Mouse (Mus musculus) ES-E14 (cell line): ENCODE measurements around the gene Olfr113. TPM values are rescaled to one million over a fixed set of nuclear protein-coding genes. Genes with fewer than 3 reads are reported as not detected.
"Not testable (repeated sequence)": the region's sequence is repeated elsewhere in the genome, so short reads cannot be mapped to it uniquely, and the experiment has no call there.

Experiments used
- DNase-seq: peaks from one replicate; pipeline ENCODE4 v3.0.0-alpha.2; 2013; ENCODE audit warnings: low read depth, low spot score
- H3K27ac ChIP-seq: 2 replicates; pipeline ENCODE4 v1.5.1; 2012; ENCODE audit warnings: low read depth, mild to moderate bottlenecking, low read length, moderate library complexity, mixed read lengths; ENCODE audit not compliant: poor library complexity, insufficient read depth, severe bottlenecking
- H3K36me3 ChIP-seq: 2 replicates; pipeline ENCODE4 v1.6.1; 2012; ENCODE audit warnings: mild to moderate bottlenecking, low read length, moderate library complexity, mixed read lengths; ENCODE audit not compliant: control insufficient read depth, poor library complexity, insufficient read depth, severe bottlenecking
- H3K4me1 ChIP-seq, 2 experiments: fragments of 150-350 bp in 1 of 2; sonication (generic) in 1 of 2; 2 replicates each; pipeline ENCODE4 v1.6.1; 2012; ENCODE audit warnings: low read length in 2 of 2, mild to moderate bottlenecking in 1 of 2, mixed read lengths in 1 of 2; ENCODE audit not compliant: control insufficient read depth in 2 of 2, insufficient read depth in 2 of 2, poor library complexity in 1 of 2
- H3K4me3 ChIP-seq, 2 experiments: fragments of 150-350 bp in 1 of 2; sonication (generic) in 1 of 2; 2 replicates each; pipeline ENCODE4 v1.5.1; 2012; ENCODE audit warnings: low read length in 2 of 2, low read depth in 1 of 2, mild to moderate bottlenecking in 1 of 2, mixed read lengths in 1 of 2; ENCODE audit not compliant: insufficient read depth in 1 of 2, poor library complexity in 1 of 2, severe bottlenecking in 1 of 2
- H3K9ac ChIP-seq: 2 replicates; pipeline ENCODE4 v1.6.1; 2012; ENCODE audit warnings: low read depth, mild to moderate bottlenecking, low read length, mixed read lengths; ENCODE audit not compliant: poor library complexity, insufficient read depth, severe bottlenecking
- H3K9me3 ChIP-seq: fragments of 150-350 bp; sonication (generic); 2 replicates; pipeline ENCODE4 v1.6.1; 2012; ENCODE audit warnings: low read depth, mild to moderate bottlenecking, low read length; ENCODE audit not compliant: control insufficient read depth, insufficient read depth
- CHD2 ChIP-seq: IDR thresholded peaks from 2 replicates; pipeline ENCODE4 v1.6.1; 2014; ENCODE audit warnings: mild to moderate bottlenecking, low read depth, low read length, inconsistent platforms
- HCFC1 ChIP-seq: IDR thresholded peaks from 2 replicates; pipeline ENCODE4 v1.6.1; 2012; ENCODE audit warnings: low read length, inconsistent platforms, borderline replicate concordance; ENCODE audit not compliant: insufficient read depth
- MAFK ChIP-seq: IDR thresholded peaks from 2 replicates; pipeline ENCODE4 v1.6.1; 2014; ENCODE audit warnings: mild to moderate bottlenecking, low read depth, low read length, inconsistent platforms; ENCODE audit not compliant: insufficient read depth
- ZC3H11A ChIP-seq: IDR thresholded peaks from 2 replicates; pipeline ENCODE4 v1.6.1; 2012; ENCODE audit warnings: low read depth, mild to moderate bottlenecking, inconsistent platforms, low read length, borderline replicate concordance
- ZNF384 ChIP-seq: IDR thresholded peaks from 2 replicates; pipeline ENCODE4 v1.6.1; 2012; ENCODE audit warnings: low read depth, low read length, inconsistent platforms
- in situ Hi-C, 2 experiments: fragments of 600-800 bp; cut with MboI; formaldehyde crosslinking; loops; one replicate each; pipeline ENCODE4 v1.15.1; 2025; ENCODE audit warnings: low sequenced_read_pairs in 2 of 2, inconsistent platforms in 1 of 2; ENCODE audit not compliant: unreplicated experiment in 2 of 2
- total RNA-seq: library from RNA; depleted of rRNA; stranded (reverse); fragments of 300-350 nt; gene quantifications from 2 replicates; pipeline ENCODE4 v1.2.3, GENCODE M21; 2012

Olfr113 gene
- total RNA-seq, 1 experiment, result not detected

DNA sequence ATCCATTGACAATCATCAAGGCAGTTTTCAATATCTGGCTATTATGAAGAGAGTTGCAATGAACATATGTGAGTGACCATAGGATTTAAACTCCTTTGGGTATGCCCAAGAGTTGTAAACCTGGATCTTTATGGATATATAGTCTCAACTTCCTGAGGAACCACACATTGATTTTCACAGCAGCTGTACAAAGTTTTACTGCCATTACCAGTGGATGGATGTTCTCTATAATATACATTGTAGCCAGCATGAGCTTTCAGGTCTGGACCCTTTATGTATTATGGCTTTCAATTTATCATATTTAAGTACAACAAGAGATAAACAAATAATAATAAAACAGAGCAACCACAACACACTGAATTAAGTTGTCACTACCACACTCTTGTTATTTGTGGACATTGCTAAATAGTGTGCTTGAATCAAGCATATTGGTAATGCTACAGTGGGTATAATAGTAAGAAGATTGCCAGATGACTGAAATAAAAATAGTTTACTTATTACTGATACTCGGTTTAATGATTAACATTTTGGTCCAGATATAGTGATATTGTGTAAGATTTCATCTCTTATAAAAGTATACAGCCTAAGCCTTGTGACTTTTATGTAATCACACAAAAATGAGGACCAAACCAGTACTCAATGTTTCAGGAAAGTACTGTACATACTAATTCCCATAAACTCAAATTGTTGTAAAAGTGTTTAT is 18.4 kb downstream of the Olfr113 start:
- Histone ChIP-seq H3K36me3 (no peaks in the 10 kb centered on the region), H3K27ac (no peak overlapping the region), H3K9ac (no peak overlapping the region), H3K9me3 (0 out of 2 replicates have a peak, but pooled peaks cover 5% of the 10 kb centered on the region), H3K4me1 (no peaks in the 10 kb centered on the region), H3K4me3 (no peak overlapping the region)
- TF ChIP-seq HCFC1 (no peak), ZNF384 (no peak), ZC3H11A (no peak)
- in situ Hi-C loops, result no loop called here
- DNase-seq, result no peak

DNA sequence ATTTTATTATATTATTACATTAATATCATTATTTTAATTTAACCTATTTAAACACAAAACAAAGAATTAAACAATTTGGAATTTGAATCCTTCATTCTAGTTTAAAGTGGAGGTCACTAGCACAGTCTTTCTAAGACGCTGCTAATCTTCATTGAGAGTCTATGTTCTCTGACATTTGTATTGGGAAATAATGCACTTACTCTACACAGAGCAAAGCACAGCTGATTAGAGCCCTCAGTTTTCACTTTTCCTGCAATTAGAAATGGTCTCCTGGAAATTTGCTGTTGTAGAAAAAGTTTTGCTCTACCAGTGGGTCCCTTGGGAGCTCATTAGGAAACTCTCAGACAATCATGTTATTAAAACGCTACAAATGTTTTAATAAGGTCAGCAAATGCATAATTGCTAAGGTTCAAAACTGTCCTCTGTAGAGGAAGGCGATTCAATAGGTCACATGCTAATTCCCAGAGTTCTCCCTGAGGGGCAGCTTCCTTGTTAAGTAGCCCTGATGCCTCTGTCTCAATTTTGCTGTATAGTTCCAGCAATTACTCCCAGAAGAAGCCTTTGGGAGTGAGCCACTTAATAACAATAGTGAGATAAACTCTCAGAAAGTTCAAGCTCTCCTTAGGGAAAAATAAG is 33.5 kb downstream of the Olfr113 start:
- Histone ChIP-seq H3K9me3 (no peaks in the 10 kb centered on the region), H3K4me3 (no peak overlapping the region), H3K9ac (no peak overlapping the region), H3K36me3 (no peaks in the 10 kb centered on the region), H3K4me1 (no peaks in the 10 kb centered on the region), H3K27ac (no peak overlapping the region)
- TF ChIP-seq ZNF384, result no peak
- no peak for TF ChIP-seq MAFK
- in situ Hi-C loops, result no loop called here
- DNase-seq, result no peak

DNA sequence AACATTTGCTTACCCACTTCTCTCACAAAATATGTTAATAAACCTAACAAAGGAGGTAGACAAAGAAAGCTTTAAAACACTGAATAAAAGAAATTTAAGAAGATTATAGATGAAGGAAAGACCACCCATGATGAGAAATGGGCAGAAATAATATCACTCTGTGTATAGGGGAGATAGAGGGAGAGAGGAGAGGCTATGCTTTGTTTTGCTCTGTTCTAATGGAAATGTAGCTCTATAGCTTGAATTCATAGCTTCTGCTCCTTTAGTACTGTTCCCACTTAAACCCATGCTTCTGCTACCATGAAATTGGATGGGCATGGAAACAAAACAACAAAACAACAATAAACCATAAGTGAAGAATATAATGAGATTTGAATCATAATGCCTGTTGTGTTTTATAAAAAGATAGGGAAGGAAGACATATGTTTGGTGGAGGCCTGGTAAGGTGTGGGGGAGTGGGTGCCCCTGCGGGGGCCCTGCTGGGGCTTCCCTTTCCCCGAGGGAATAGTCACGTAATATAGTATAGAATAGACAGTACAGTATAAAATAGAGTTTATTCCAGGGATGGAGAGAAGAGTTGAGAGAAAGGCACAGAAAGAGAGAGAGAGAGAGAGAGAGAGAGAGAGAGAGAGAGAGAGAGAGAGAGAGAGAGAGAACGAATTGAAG is 35.9 kb downstream of the Olfr113 start:
- in situ Hi-C loops, result no loop called here
- TF ChIP-seq ZNF384 (no peak), CHD2 (no peak), ZC3H11A (no peak), HCFC1 (no peak), MAFK (no peak)

DNA sequence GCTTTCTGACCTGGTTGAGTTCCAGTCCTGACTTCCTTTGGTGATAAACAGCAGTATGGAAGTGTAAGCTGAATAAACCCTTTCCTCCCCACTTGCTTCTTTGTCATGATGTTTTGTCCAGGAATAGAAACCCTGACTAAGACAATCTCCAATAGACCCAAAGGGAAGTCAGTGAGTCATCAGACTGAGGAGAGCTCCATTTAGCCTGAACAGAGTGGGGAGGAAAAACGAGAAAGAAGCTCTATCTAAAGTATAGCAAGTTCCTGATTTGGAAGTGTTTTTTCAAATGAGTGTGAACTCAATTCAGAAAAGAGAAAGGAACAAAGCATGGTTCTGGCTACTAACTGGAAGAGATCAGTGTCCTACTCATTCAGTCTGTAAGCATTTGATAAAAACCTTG is 39.0 kb downstream of the Olfr113 start:
- H3K4me1 ChIP-seq, H3K36me3 ChIP-seq, H3K4me3 ChIP-seq, H3K9ac ChIP-seq, in situ Hi-C loops, H3K9me3 ChIP-seq, H3K27ac ChIP-seq, DNase-seq: not testable (repeated sequence)

More for the DNA sequence above, 35.9 kb downstream of the Olfr113 start:
- Histone ChIP-seq H3K4me1 (no peaks in the 10 kb centered on the region), H3K9me3 (no peaks in the 10 kb centered on the region), H3K36me3 (no peaks in the 10 kb centered on the region), H3K4me3 (no peak overlapping the region), H3K9ac (no peak overlapping the region), H3K27ac (no peak overlapping the region)
- no peak for DNase-seq

DNA sequence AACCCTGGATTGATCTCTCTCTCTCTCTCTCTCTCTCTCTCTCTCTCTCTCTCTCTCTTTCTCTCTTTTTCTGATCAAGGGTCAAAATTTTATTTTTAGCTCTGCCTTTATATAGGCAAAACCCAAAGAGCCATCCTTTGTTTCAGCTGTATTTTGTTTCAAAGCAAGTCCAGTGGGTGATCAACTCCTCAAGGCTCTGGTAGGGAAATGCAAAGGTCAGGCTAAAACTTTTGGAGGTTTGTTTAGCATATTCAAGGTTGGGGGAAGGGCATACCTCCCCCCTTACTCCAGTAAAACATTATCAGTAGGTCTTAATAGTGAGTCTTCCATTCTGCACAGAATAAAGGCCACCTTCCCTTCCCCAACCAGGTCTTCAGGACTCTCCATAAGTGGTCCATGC is 42.3 kb downstream of the Olfr113 start:
- no peaks in the 10 kb centered on the region for H3K36me3 ChIP-seq
- H3K9me3 ChIP-seq, result no peaks in the 10 kb centered on the region
- peak; percentile 38 for DNase-seq
- TF ChIP-seq ZNF384, result no peak
- TF ChIP-seq CHD2, result no peak
- no peak for TF ChIP-seq MAFK
- no peak for TF ChIP-seq HCFC1
- TF ChIP-seq ZC3H11A, result no peak
- H3K4me1 ChIP-seq, result no peaks in the 10 kb centered on the region
- no peak overlapping the region; the same call in 1 of the 2 replicates for H3K27ac ChIP-seq
- in situ Hi-C loops, result no loop called here
- no peak overlapping the region for H3K4me3 ChIP-seq
- no peak overlapping the region for H3K9ac ChIP-seq

DNA sequence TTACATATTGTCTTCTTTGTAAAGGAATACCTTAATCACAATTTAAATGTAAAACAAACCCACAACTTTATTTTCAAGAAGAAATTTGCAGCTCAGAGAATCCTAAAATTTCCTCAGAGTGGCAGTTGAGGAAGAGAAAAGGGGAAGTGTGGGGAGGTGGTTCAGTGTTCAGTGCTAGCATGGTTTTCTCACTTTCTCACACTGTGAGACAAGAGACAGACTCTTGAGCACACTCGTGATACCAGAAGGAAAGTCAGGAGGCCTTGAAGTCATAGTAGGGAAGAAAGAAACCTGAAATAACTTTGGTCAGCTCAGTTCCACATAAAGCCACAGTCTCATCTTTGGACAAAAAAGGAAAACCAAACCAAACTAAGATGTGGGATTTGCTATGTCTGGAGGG is 52.0 kb downstream of the Olfr113 start:
- H3K27ac ChIP-seq, H3K9me3 ChIP-seq, DNase-seq, H3K36me3 ChIP-seq, H3K4me3 ChIP-seq, H3K4me1 ChIP-seq, in situ Hi-C loops, H3K9ac ChIP-seq: not testable (repeated sequence)

DNA sequence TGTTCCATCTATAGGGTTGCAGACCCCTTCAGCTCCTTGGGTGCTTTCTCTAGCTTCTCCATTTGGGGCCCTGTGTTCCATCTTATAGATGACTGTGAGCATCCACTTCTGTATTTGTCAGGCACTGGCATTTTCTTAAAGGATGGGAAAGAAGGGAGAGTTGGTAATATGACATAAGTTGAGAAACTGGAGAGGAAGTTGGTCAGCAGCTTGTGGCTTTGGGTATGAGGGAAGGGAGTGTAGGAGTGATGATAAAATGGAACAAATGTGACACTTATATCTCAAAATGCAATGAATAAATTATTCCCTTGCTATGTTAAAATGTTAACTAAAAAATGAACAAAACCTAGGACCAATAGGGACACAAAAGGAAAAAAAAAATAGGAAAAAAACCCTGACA is 52.9 kb downstream of the Olfr113 start:
- H3K9ac ChIP-seq, in situ Hi-C loops, DNase-seq, H3K9me3 ChIP-seq, H3K4me3 ChIP-seq, H3K36me3 ChIP-seq, H3K4me1 ChIP-seq, H3K27ac ChIP-seq: not testable (repeated sequence)
